Mouse (Mus musculus) MEL (cell line): ENCODE results near the gene Pcnt.

ENCODE experiments used
- CHD1 ChIP-seq: IDR thresholded peaks from 2 replicates; pipeline ENCODE4 v1.6.1; 2012; ENCODE audit warnings: low read depth, mild to moderate bottlenecking, inconsistent platforms, low read length, improper control_type of control experiment
- CTCF ChIP-seq, 3 experiments: IDR thresholded peaks in 2 of 3; conservative IDR thresholded peaks in 1 of 3; 2 replicates each; pipeline ENCODE4 v1.5.1; 2011 to 2012; ENCODE audit warnings: low read length in 3 of 3, low read depth in 2 of 3, mild to moderate bottlenecking in 2 of 3, improper control_type of control experiment in 1 of 3, inconsistent platforms in 1 of 3, mixed read lengths in 1 of 3, moderate library complexity in 1 of 3; ENCODE audit not compliant: control insufficient read depth in 1 of 3, insufficient read depth in 1 of 3, poor library complexity in 1 of 3, severe bottlenecking in 1 of 3
- E2F4 ChIP-seq: IDR thresholded peaks from 2 replicates; pipeline ENCODE4 v1.6.1; 2011; ENCODE audit warnings: low read depth, low read length, improper control_type of control experiment, borderline replicate concordance
- EP300 ChIP-seq, 2 experiments: IDR thresholded peaks; 2 replicates each; pipeline ENCODE4 v1.6.1; 2011; ENCODE audit warnings: improper control_type of control experiment in 2 of 2, low read length in 2 of 2, low read depth in 1 of 2, mild to moderate bottlenecking in 1 of 2
- JUND ChIP-seq: IDR thresholded peaks from 2 replicates; pipeline ENCODE4 v1.6.1; 2011; ENCODE audit warnings: low read depth, mild to moderate bottlenecking, improper control_type of control experiment, low read length
- MEF2A ChIP-seq: IDR thresholded peaks from 2 replicates; pipeline ENCODE4 v1.6.1; 2014; ENCODE audit warnings: low read depth, mild to moderate bottlenecking, inconsistent platforms, low read length, improper control_type of control experiment; ENCODE audit not compliant: poor library complexity, insufficient replicate concordance, severe bottlenecking; ENCODE audit errors: extremely low read depth
- POLR2A ChIP-seq, 2 experiments: IDR thresholded peaks; 2 replicates each; pipeline ENCODE4 v1.6.1; 2011 to 2012; ENCODE audit warnings: low read length in 2 of 2, mild to moderate bottlenecking in 2 of 2, control low read depth in 1 of 2, improper control_type of control experiment in 1 of 2, low read depth in 1 of 2, moderate library complexity in 1 of 2; ENCODE audit not compliant: control insufficient read depth in 1 of 2, insufficient read depth in 1 of 2, poor library complexity in 1 of 2
- USF1 ChIP-seq: IDR thresholded peaks from 2 replicates; pipeline ENCODE4 v1.6.1; 2014; ENCODE audit warnings: low read depth, mild to moderate bottlenecking, inconsistent platforms, low read length, improper control_type of control experiment, moderate library complexity
- ZC3H11A ChIP-seq: IDR thresholded peaks from 2 replicates; pipeline ENCODE4 v1.6.1; 2012; ENCODE audit warnings: low read depth, mild to moderate bottlenecking, inconsistent platforms, low read length, improper control_type of control experiment
- ZKSCAN1 ChIP-seq: IDR thresholded peaks from 2 replicates; pipeline ENCODE4 v1.6.1; 2012; ENCODE audit warnings: low read depth, mild to moderate bottlenecking, inconsistent platforms, low read length, improper control_type of control experiment, moderate library complexity

GRCm38 (mm10) chr10:76332040-76332439 is 110.5 kb downstream of the Pcnt start:
- no peak for TF ChIP-seq ZKSCAN1
- no peak for TF ChIP-seq CTCF (IDR thresholded peaks at IDR 0.05 in 2 of 3, conservative IDR thresholded peaks at IDR 0.05 in 1 of 3; ENCODE audit: control insufficient read depth in 1 of 3, insufficient read depth in 1 of 3, low read depth in 2 of 3, low read length in 3 of 3, poor library complexity in 1 of 3, severe bottlenecking in 1 of 3)
- no peak for TF ChIP-seq CHD1
- TF ChIP-seq POLR2A (IDR thresholded peaks at IDR 0.05; ENCODE audit: control insufficient read depth in 1 of 2, insufficient read depth in 1 of 2, low read depth in 1 of 2, low read length in 2 of 2, poor library complexity in 1 of 2), result no peak
- no peak for TF ChIP-seq MEF2A
- no peak for TF ChIP-seq EP300 (IDR thresholded peaks at IDR 0.05; ENCODE audit: low read depth in 1 of 2, low read length in 2 of 2)
- TF ChIP-seq JUND, result no peak
- no peak for TF ChIP-seq USF1
- TF ChIP-seq ZC3H11A, result no peak
- TF ChIP-seq E2F4, result no peak
